Mouse (Mus musculus) C2C12 (cell line): ENCODE measurements around the gene Gm28042.

Experiments used
- CEBPB ChIP-seq: IDR thresholded peaks from one replicate; pipeline ENCODE4 v1.6.1; 2011; ENCODE audit warnings: low read depth, mild to moderate bottlenecking, control low read depth, moderate library complexity
- CTCF ChIP-seq: IDR thresholded peaks from one replicate; pipeline ENCODE4 v1.5.1; 2011; ENCODE audit not compliant: control insufficient read depth, insufficient read depth, insufficient read length
- FOSL1 ChIP-seq: IDR thresholded peaks from one replicate; pipeline ENCODE4 v1.8.0; 2011; ENCODE audit warnings: mild to moderate bottlenecking, low read length; ENCODE audit not compliant: poor library complexity, insufficient read depth, severe bottlenecking
- MAX ChIP-seq: IDR thresholded peaks from one replicate; pipeline ENCODE4 v1.6.1; 2011; ENCODE audit warnings: mild to moderate bottlenecking, control low read depth
- MYOD1 ChIP-seq: IDR thresholded peaks from one replicate; pipeline ENCODE4 v1.6.1; 2011; ENCODE audit warnings: low read depth; ENCODE audit not compliant: control insufficient read depth, insufficient read length
- MYOG ChIP-seq: IDR thresholded peaks from one replicate; pipeline ENCODE4 v1.6.1; 2011; ENCODE audit not compliant: control insufficient read depth, insufficient read length; ENCODE audit errors: extremely low read depth
- USF1 ChIP-seq: IDR thresholded peaks from one replicate; pipeline ENCODE4 v1.6.1; 2011; ENCODE audit warnings: low read depth, mild to moderate bottlenecking, control low read depth, moderate library complexity

DNA sequence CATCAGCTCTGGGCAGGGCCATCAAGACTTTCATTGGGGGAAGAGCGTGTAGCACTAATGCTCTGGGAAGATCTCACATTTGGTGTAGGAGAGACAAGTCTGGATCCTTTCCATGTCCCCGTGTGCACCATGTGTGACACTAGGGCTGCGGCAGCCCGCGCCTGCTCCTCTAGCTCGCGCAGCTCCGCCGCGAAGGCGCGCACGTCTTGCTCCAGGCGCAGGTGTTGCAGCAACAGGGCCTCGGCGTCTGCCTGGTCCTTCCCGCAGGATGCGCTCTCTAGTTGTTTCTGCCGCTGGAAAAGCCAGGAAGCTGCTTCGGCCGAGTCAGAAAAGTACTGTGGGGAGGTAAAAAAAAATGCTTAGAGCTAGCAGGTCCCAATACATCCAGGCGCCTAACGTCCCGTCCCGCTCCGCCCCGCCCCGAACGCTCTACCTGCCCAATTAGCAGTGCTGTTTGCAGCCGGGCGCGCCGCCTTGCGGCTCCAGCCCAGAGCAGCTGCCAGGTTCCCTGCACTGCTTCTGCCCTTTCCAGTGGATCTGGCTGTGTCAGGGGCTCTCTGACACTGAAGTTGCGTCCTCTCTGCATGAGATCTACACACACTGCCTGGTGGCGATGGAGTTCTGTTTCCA, 48.9 kb downstream of the Gm28042 start:
- no peak for TF ChIP-seq FOSL1
- TF ChIP-seq CTCF: no peak
- no peak for TF ChIP-seq USF1
- TF ChIP-seq MAX: no peak
- no peak for TF ChIP-seq MYOD1
- no peak for TF ChIP-seq MYOG
- no peak for TF ChIP-seq CEBPB
